Mouse (Mus musculus) heart, embryonic 10.5 days (tissue): ENCODE data around the gene Tbx10. TPM values are rescaled to one million over a fixed set of nuclear protein-coding genes. Genes with fewer than 3 reads are reported as not detected.
"Not testable (repeated sequence)": the region's sequence is repeated elsewhere in the genome, so short reads cannot be mapped to it uniquely, and the experiment has no call there.

ENCODE experiments used
- DNase-seq: peaks from one replicate; pipeline ENCODE4 v3.0.0-alpha.2; 2017; ENCODE audit warnings: low spot score
- H3K27ac ChIP-seq: fragments of 300-500 bp; sonication (generic); 2 replicates; pipeline ENCODE4 v1.5.1; 2016; ENCODE audit warnings: mild to moderate bottlenecking
- H3K27me3 ChIP-seq: fragments of 300-500 bp; sonication (generic); 2 replicates; pipeline ENCODE4 v1.6.1; 2016; ENCODE audit warnings: mild to moderate bottlenecking; ENCODE audit not compliant: poor library complexity, insufficient read depth, severe bottlenecking
- H3K36me3 ChIP-seq: fragments of 300-500 bp; sonication (generic); 2 replicates; pipeline ENCODE4 v1.6.1; 2016; ENCODE audit warnings: mild to moderate bottlenecking, moderate library complexity
- H3K4me1 ChIP-seq: fragments of 300-500 bp; sonication (generic); 2 replicates; pipeline ENCODE4 v1.6.1; 2016; ENCODE audit warnings: mild to moderate bottlenecking
- H3K4me3 ChIP-seq: fragments of 300-500 bp; sonication (generic); 2 replicates; pipeline ENCODE4 v1.5.1; 2016; ENCODE audit warnings: mild to moderate bottlenecking, moderate library complexity
- H3K9me3 ChIP-seq: fragments of 300-500 bp; sonication (generic); 2 replicates; pipeline ENCODE4 v1.6.1; 2016; ENCODE audit warnings: mild to moderate bottlenecking, moderate library complexity
- WGBS: fragments of 180-500 bp; shearing (Covaris S2); methylation state at CpG from one replicate; pipeline ENCODE4 v1.1.7; 2016; 5-methylcytosine and 5-hydroxymethylcytosine counted together
- polyA plus RNA-seq: library from polyadenylated mRNA; unstranded; fragments of >200 nt; fragmentation: Nextera tagmentation; extraction: Ambion mirVana; gene quantifications from 2 replicates; pipeline ENCODE4 v1.2.1, GENCODE M21; 2016

The Tbx10 gene
- polyA plus RNA-seq, 1 experiment from 2014 or later = 0.45 TPM

DNA sequence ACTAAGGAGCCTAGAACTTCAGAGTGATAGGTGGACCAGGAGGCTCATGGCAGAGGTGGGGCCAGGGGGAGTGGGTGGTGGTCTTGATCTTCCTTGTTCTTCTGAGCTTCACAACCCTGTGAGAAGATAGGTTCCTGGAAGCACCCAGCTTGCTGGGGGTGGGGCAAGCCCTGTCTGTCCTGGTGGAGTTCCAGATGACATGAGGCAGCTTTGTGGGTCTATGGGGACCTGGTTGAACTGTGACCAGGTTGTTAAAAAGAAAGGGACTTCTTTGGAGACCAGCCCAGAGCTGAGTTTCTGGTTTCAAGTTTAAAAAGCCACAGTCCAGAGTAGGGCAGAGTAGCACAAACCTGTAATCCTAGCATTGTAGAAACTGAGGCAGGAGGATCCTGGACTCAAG, 33.5 kb upstream of the Tbx10 start:
- Histone ChIP-seq H3K9me3 (no peaks in the 10 kb centered on the region), H3K36me3 (no peaks in the 10 kb centered on the region), H3K4me3 (no peak overlapping the region), H3K27ac (no peak overlapping the region), H3K27me3 (0 out of 2 replicates have a peak, but pooled peaks cover 11% of the 10 kb centered on the region), H3K4me1 (peaks cover 18% of the 10 kb centered on the region)
- no peak for DNase-seq

DNA sequence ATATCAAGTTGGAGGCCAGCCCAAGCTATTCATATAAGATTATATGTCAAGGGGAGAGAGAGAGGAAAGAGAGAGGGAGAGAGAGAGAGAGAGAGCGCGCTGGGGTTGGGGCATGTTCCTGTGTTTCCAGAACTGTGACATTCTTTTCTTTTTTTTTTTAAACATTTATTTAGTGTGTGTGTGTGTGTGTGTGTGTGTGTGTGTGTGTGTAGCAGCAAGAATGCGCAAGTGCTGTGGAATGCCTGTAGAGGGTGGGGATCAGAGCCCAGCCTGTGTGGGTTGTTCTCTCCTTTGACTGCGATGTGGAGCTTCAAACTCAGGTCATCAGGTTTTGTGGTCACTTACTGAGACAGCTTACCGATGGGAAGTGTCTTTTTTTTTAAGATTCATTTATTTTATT, 32.3 kb upstream of the Tbx10 start:
- no peak for DNase-seq
- H3K27ac ChIP-seq = no peak overlapping the region
- H3K4me1 ChIP-seq = peaks cover 12% of the 10 kb centered on the region
- 0 out of 2 replicates have a peak, but pooled peaks cover 13% of the 10 kb centered on the region for H3K27me3 ChIP-seq
- 77% methylated on average over 5 of the region's 5 CpGs for WGBS
- no peak overlapping the region for H3K4me3 ChIP-seq
- H3K9me3 ChIP-seq = no peaks in the 10 kb centered on the region
- no peaks in the 10 kb centered on the region for H3K36me3 ChIP-seq

DNA sequence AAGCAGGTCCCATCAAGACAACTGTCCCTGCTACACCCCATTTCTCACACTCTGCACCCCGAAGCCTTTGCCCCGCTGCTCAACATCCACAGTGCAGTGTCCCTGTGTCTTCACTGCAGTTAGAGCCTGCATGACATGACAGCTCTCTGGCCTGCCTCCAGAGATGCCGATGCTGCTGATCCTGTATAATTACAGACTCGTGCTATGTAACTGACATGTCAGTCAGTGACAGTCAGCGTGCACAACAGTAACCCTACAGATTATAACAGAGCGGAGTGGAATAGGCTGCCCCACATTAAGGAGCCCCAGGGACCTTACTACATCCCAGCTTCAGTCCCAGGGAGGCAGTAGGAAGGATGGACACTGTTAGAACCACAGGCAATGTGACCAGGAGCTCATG, 30.7 kb upstream of the Tbx10 start:
- DNase-seq = not testable (repeated sequence)

DNA sequence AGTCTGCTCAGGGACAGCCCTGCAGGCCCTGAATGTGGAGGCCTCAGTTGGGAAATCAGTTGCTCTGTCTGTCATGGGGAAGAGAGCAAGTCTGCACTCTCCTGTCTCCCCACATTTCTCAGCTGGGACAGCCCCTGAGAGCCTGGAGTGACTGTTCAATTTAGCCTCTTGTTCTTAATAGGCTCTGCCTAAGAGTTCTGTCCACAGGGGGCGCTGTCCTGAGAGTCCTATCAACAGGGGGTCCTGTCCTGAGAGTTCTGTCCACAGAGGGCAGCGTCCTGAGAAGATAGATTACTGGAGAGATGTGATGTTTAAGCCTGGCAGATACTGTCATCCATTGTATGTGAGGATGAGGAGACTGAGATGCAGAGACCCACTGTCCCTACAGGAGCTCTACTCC, 30.1 kb upstream of the Tbx10 start:
- no peaks in the 10 kb centered on the region for H3K9me3 ChIP-seq
- H3K4me3 ChIP-seq = no peak overlapping the region
- no peak overlapping the region for H3K27ac ChIP-seq
- DNase-seq = no peak
- WGBS = 8% methylated on average over 2 of the region's 2 CpGs
- peaks cover 14% of the 10 kb centered on the region for H3K4me1 ChIP-seq
- no peaks in the 10 kb centered on the region for H3K36me3 ChIP-seq
- H3K27me3 ChIP-seq = 0 out of 2 replicates have a peak, but pooled peaks cover 10% of the 10 kb centered on the region

More for the DNA sequence above, 30.7 kb upstream of the Tbx10 start:
- H3K36me3 ChIP-seq, H3K4me1 ChIP-seq, H3K27ac ChIP-seq, H3K4me3 ChIP-seq, H3K9me3 ChIP-seq: not testable (repeated sequence)
- 0 out of 2 replicates have a peak, but pooled peaks cover 10% of the 10 kb centered on the region for H3K27me3 ChIP-seq
- WGBS = 88% methylated on average over 6 of the region's 6 CpGs

DNA sequence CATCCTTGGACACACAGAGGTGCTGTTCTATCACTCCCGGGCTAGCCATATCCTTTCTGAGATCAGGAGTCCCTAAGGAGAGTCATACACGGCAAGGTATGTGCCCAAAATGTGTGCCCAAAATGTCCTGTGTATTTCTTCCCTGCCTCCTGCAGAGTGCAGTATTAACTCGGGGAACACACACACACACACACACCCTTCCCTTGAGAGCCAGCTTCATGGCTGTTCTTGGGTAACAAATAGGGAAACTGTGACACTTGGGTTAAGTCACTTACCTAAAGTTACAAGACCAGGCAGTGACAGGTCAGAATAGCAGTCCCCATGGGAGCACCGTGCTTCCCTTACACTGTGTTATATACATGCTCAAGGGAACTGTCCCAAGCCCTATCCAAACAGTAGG, 28.5 kb upstream of the Tbx10 start:
- WGBS = 75% methylated on average over 4 of the region's 4 CpGs
- Histone ChIP-seq H3K27me3 (0 out of 2 replicates have a peak, but pooled peaks cover 11% of the 10 kb centered on the region), H3K36me3 (no peaks in the 10 kb centered on the region)

DNA sequence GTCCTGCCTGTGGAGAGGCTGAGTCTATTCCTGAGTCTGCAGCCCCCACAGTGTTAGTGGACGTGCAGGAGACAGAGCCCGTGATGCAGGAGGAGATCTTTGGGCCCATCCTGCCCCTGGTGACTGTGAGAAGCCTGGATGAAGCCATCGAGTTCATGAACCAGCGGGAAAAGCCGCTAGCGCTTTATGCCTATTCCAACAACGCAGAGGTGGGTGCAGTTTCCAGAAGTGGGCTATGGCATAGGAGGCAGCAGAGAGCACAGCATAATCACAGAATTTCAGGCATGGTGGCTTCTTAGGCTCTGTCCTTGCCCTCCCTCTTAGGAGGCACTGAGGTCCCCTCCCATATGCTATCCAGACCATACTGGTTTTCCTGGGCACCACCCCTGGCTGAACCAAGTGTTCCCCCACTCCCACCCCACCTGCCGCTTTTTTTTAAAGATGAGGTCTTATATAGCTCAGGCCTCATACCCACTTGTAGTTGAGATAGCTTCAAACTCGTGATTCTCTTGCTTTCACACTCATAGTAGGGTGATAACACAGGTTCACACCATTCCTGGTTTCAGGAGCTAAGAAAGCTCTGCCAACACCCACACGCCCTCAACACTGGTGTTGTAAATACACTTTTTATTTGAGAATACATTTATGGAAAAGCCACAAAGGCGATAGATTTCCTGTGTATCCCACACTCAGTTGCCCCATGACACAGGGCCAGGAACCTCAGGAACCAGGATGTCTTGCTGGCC, 26.0 kb upstream of the Tbx10 start:
- DNase-seq = no peak
- WGBS = 62% methylated on average over 11 of the region's 11 CpGs
- Histone ChIP-seq H3K4me1 (peaks cover 31% of the 10 kb centered on the region), H3K27me3 (0 out of 2 replicates have a peak, but pooled peaks cover 22% of the 10 kb centered on the region), H3K9me3 (no peaks in the 10 kb centered on the region), H3K36me3 (no peaks in the 10 kb centered on the region), H3K27ac (no peak overlapping the region), H3K4me3 (no peak overlapping the region)

More for the DNA sequence above, 28.5 kb upstream of the Tbx10 start:
- Histone ChIP-seq H3K4me3 (no peak overlapping the region), H3K9me3 (no peaks in the 10 kb centered on the region), H3K27ac (no peak overlapping the region), H3K4me1 (peaks cover 23% of the 10 kb centered on the region)
- no peak for DNase-seq

DNA sequence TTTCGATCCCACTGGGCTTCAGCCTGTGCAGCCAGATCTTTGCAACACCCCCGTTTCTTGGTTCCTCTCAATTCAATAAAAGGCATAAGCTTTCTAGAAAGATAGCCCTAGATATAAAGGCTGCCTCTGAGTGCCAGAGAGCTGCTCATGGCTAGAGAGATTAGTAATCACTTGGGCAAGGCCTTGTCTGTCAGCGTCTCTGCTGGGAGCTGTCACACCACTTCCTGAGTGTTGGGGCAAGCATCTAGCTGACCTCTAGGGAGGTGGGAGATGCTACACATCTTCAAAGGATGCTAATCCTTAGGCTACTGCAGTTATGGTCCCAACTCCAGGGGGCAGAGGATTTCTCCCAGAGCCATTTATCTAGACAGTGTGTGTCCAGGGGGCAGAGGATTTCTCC, 25.3 kb upstream of the Tbx10 start:
- Histone ChIP-seq H3K9me3 (no peaks in the 10 kb centered on the region), H3K27me3 (0 out of 2 replicates have a peak, but pooled peaks cover 23% of the 10 kb centered on the region), H3K4me1 (peaks cover 32% of the 10 kb centered on the region), H3K27ac (no peak overlapping the region), H3K4me3 (no peak overlapping the region), H3K36me3 (no peaks in the 10 kb centered on the region)
- DNase-seq = no peak
- 32% methylated on average over 3 of the region's 3 CpGs for WGBS

DNA sequence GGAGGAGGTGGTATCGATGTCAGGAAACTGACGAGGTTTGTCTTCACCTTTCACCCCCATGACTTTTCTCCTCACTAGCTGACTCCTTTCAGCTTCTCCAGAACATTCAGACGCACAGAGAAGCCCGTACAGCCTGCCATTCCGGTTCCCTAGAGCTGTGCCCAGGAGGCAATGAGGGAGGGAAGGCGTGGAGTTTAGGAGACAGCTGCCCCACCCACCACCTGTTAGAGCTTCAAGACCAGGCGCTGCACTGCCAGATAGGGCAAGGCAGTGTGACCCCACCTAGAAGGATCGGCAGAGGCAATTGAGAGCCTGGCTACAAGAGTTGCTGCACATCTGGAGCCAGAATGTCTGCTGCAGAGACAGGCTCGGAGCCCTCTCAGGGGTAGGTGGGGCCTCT, 20.3 kb upstream of the Tbx10 start, which contains the start of gene Aldh3b2:
Gene Aldh3b2 (plus strand): TSS at position 100 of the 400 bp plus-strand sequence.
- Histone ChIP-seq H3K9me3 (no peaks in the 10 kb centered on the region), H3K4me3 (no peak within 1 kb of the TSS), H3K36me3 (no peaks in the 10 kb centered on the region), H3K27me3 (peaks cover 22% of the 10 kb centered on the region; the same call in 1 of the 2 replicates), H3K4me1 (peaks cover 23% of the 10 kb centered on the region), H3K27ac (no peak within 1 kb of the TSS)
- 39% methylated on average over 9 of the region's 9 CpGs for WGBS
- DNase-seq = no peak

DNA sequence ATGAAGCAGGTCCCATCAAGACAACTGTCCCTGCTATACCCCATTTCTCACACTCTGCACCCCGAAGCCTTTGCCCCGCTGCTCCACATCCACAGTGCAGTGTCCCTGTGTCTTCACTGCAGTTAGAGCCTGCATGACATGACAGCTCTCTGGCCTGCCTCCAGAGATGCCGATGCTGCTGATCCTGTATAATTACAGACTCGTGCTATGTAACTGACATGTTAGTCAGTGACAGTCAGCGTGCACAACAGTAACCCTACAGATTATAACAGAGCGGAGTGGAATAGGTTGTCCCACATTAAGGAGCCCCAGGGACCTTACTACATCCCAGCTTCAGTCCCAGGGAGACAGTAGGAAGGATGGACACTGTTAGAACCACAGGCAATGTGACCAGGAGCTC, 17.9 kb upstream of the Tbx10 start:
- not testable (repeated sequence) for H3K36me3 ChIP-seq, H3K9me3 ChIP-seq, DNase-seq, H3K27ac ChIP-seq, H3K4me3 ChIP-seq, H3K4me1 ChIP-seq
- peaks cover 12% of the 10 kb centered on the region; the same call in 1 of the 2 replicates for H3K27me3 ChIP-seq
- WGBS = 81% methylated on average over 6 of the region's 6 CpGs

DNA sequence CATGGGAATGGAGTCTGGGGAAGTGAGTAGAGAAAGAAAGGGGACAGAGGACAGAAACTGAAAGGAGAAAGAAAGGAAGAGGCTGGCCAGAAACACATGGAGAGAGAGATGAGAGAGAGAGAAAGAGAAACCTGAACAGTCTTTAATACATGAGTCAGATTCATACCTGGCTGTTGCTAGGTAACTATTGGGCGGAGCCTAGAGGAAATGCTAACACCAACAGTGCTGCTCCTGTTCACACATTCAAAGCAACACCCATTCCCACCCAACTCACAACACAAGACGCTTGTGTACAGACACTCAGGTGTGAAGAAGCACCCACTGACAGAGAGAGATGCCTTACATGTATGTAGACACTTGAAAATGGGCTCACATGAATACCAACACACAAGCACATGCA, 16.7 kb upstream of the Tbx10 start:
- no peak overlapping the region for H3K27ac ChIP-seq
- H3K4me1 ChIP-seq = peaks cover 4% of the 10 kb centered on the region; the same call in 1 of the 2 replicates
- H3K4me3 ChIP-seq = no peak overlapping the region
- H3K9me3 ChIP-seq = no peaks in the 10 kb centered on the region
- DNase-seq = no peak
- H3K36me3 ChIP-seq = no peaks in the 10 kb centered on the region
- peaks cover 10% of the 10 kb centered on the region; the same call in 1 of the 2 replicates for H3K27me3 ChIP-seq
- 67% methylated on average over 2 of the region's 2 CpGs for WGBS

DNA sequence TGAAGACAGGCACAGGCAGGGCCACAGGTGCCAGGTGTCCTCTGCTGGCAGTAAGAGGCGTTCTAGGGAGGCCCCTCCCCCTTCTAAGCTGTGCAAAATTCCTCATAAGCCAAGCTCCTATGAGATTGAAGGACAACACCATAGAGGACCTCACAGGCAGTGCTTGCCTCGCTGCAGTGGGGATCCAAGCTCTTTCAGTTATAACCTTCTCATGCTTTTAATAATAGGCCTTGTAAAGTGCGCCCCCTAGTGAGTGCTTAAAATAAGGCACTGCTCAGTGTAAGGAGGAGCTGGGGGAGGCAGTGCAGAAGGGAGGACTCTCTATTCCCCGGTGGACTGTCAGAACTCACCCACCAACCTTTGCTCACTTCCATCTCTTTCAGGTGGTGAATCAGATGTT, 12.2 kb upstream of the Tbx10 start:
- H3K27me3 ChIP-seq = peaks cover 9% of the 10 kb centered on the region; the same call in 1 of the 2 replicates
- DNase-seq = peak; percentile 82
- H3K36me3 ChIP-seq = no peaks in the 10 kb centered on the region
- 0 out of 2 replicates have a peak overlapping the region, but pooled peaks have one; percentile 0 for H3K27ac ChIP-seq
- no peak overlapping the region for H3K4me3 ChIP-seq
- no peaks in the 10 kb centered on the region for H3K9me3 ChIP-seq
- peaks cover 28% of the 10 kb centered on the region for H3K4me1 ChIP-seq
- WGBS = 17% methylated on average over 4 of the region's 4 CpGs

DNA sequence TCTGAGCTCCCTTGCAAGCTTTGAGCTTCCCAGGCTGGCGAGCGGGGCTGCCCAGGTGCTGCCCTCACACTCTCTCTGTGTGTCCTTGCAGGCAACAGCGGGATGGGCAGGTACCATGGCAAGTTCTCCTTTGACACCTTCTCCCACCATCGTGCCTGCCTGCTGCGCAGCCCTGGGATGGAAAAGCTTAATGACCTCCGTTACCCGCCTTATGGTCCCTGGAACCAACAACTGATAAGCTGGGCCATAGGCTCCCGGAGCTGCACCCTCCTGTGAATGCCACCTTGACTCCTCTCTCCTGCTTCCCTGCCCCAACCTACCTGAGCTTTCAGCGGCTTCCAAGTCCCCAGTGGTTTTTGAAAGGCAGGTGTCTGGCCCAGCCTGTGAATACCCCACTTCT, 11.6 kb upstream of the Tbx10 start:
- DNase-seq = no peak
- Histone ChIP-seq H3K4me1 (peaks cover 35% of the 10 kb centered on the region), H3K4me3 (no peak overlapping the region), H3K9me3 (no peaks in the 10 kb centered on the region), H3K27me3 (0 out of 2 replicates have a peak, but pooled peaks cover 4% of the 10 kb centered on the region), H3K27ac (no peak overlapping the region), H3K36me3 (no peaks in the 10 kb centered on the region)
- WGBS = 65% methylated on average over 9 of the region's 9 CpGs

DNA sequence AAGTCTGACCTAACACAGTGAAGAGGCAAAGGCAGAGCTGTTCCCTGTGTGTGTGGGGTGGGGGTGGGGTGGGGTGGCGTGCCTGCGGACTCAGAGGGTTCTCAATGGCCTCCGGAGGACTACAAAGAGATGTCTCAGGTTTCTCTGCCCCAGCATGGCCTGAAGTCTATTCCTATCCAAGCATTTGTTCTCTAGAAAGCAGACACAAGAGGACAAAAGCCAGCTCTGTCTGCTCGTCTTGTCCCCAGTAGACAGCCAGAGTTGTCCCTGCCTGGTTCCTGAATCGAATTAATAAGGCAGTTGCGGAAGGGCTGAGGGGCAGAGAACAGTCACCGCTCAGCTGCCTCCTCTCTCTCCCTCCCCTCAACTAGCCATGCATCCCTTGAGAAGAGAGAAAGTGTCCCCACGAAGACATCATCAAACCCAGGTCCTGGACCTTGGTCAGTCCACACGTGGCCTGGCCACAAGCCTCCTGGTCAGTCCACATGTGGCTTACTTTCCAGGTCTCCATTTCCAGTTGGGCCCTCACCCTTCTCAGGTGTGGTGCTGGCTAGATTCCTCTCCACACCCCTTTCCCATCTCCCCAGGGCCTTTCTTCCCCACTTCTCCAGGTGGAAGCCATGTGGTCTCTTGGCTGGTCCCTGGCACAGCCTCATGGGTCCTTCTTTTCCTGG, 8.9 kb upstream of the Tbx10 start:
- DNase-seq = no peak
- Histone ChIP-seq H3K4me1 (peaks cover 55% of the 10 kb centered on the region), H3K36me3 (no peaks in the 10 kb centered on the region), H3K27ac (peak overlapping the region; percentile 80), H3K9me3 (no peaks in the 10 kb centered on the region), H3K27me3 (0 out of 2 replicates have a peak, but pooled peaks cover 4% of the 10 kb centered on the region), H3K4me3 (no peak overlapping the region)
- 55% methylated on average over 9 of the region's 9 CpGs for WGBS
